Mouse (Mus musculus): Measurements from ENCODE around the gene Usp42. TPM values are rescaled to one million over a fixed set of nuclear protein-coding genes. Genes with fewer than 3 reads are reported as not detected.

The Usp42 gene
- total RNA-seq, 2 experiments from 2014 or later: 4.2 to 6.4 TPM

Other genes with a start within 250 kb of the Usp42 start
- 100 to 1,000 TPM; 188 to 206 TPM for gene Rac1, start 204.2 kb downstream of the Usp42 start, total RNA-seq (2021)
- 10 to 100 TPM; 12.2 to 13.8 TPM for gene Cyth3, start 109.8 kb downstream of the Usp42 start, total RNA-seq (2021)
- gene Eif2ak1, start 85.5 kb upstream of the Usp42 start, total RNA-seq (2021): 10 to 100 TPM; 21.9 to 24.8 TPM
- gene Ankrd61, start 165.4 kb upstream of the Usp42 start, total RNA-seq (2021): not detected
- gene Aimp2, start 177.6 kb upstream of the Usp42 start, total RNA-seq (2021): 100 to 1,000 TPM; 125 to 170 TPM
- gene Pms2, start 177.7 kb upstream of the Usp42 start, total RNA-seq (2021): 1 to 10 TPM; 4.4 to 4.5 TPM
- gene Gm42421, start 195.9 kb upstream of the Usp42 start, total RNA-seq (2021): under 1 TPM in 1 of 2 experiments, not detected in 1; 0.89 TPM
- gene Rsph10b, start 200.8 kb upstream of the Usp42 start, total RNA-seq (2021): under 1 TPM; 0.59 to 0.89 TPM

Measured in gastrocnemius, postnatal 36 days (tissue).